Mouse (Mus musculus) heart, adult 2 months (tissue): ENCODE measurements around the gene Rtp3.

Experiments used
- CTCF ChIP-seq: fragments of 200-600 bp; IDR thresholded peaks from 2 replicates; pipeline ENCODE4 v1.8.1; 2022; ENCODE audit warnings: antibody characterized with exemption, mild to moderate bottlenecking, moderate library complexity
- EP300 ChIP-seq: fragments of 200-500 bp; IDR thresholded peaks from 2 replicates; pipeline ENCODE4 v1.6.1; 2011; ENCODE audit warnings: low read depth, low read length, control low read depth; ENCODE audit not compliant: insufficient read depth
- POLR2A ChIP-seq: fragments of 200-500 bp; IDR thresholded peaks from 2 replicates; pipeline ENCODE4 v1.6.1; 2011; ENCODE audit warnings: mild to moderate bottlenecking, low read depth, low read length, control low read depth; ENCODE audit not compliant: insufficient read depth

DNA sequence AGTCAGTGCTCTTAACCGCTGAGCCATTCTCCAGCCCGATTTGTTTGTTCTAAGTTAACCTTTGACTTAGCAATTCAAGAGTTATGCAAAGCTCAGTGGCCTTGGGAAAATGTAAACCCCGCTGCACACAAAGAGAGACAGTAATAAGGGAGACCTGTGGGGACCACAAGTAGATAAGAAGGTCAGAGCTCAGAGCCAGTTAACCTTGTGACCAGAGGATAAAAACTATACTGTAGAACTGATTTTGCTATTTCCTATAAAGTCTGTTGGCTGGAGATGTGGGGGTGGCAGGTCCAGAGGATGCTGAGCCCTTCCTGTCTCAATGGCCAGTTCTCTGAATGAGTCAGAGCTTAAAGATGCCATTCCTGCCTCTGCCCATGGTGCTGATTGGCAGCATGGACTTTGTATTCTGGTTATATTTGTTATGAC, 2.9 kb upstream of the Rtp3 start:
- no peak for TF ChIP-seq POLR2A
- TF ChIP-seq CTCF, result no peak
- no peak for TF ChIP-seq EP300
